ENCODE assay signal across 15 mouse cellular contexts in genomic region chr8:90813602-90814320, GRCm38 (mm10). TPM values are rescaled to one million over a fixed set of nuclear protein-coding genes. Genes with fewer than 3 reads are reported as not detected.
A peak's percentile ranks its signal among the peaks of the same experiment; 100 is the strongest.
DNase-seq lines count a peak whose midpoint lies in the region; TF ChIP-seq lines count a peak whose summit lies in the region.
"Had no signal": no experiment of that assay in that cellular context is flagged by ENCODE, and none has a peak within 500 bp of the region (broad histone marks: within the 10 kb centered on the region; RNA-seq: fewer than 3 reads in every experiment).

No protein-coding gene starts in this region.

- no peaks in the 10 kb centered on the region for H3K27me3 ChIP-seq in small intestine, adult 2 months (ENCODE audit: control insufficient read depth, insufficient read depth, low read length)
- H3K27me3 ChIP-seq: embryonic facial prominence, embryonic 13.5 days; limb, embryonic 15.5 days had no signal

- no peak overlapping the region for H3K27ac ChIP-seq in layer of hippocampus, adult 2 months
- H3K27ac ChIP-seq in small intestine, adult 2 months (ENCODE audit: insufficient read depth, low read depth, low read length): no peak overlapping the region
- H3K27ac ChIP-seq: embryonic facial prominence, embryonic 13.5 days; limb, embryonic 15.5 days had no signal

- DNase-seq in layer of hippocampus, adult 2 months (ENCODE audit: low spot score in 2 of 2): no peak
- DNase-seq in layer of hippocampus, postnatal 14 days (ENCODE audit: low spot score in 2 of 2): no peak
- peak; percentile 28 for DNase-seq in thymus, postnatal 25 days
- DNase-seq in thymus, postnatal 10 days (ENCODE audit: low spot score in 2 of 2): no peak
- peak; percentile 86 for DNase-seq in R1 (ENCODE audit: low read depth, low spot score)
- DNase-seq in B cell, adult 2 months: no peak
- no peak for DNase-seq in adrenal gland, adult 8-10 months
- DNase-seq: thymus, adult 2 months had no signal

- H3K36me3 ChIP-seq in small intestine, adult 2 months (ENCODE audit: control insufficient read depth, insufficient read depth, low read length): no peaks in the 10 kb centered on the region
- H3K36me3 ChIP-seq: embryonic facial prominence, embryonic 13.5 days; limb, embryonic 15.5 days had no signal

- no peak overlapping the region for H3K4me3 ChIP-seq in layer of hippocampus, adult 2 months
- no peak overlapping the region for H3K4me3 ChIP-seq in small intestine, adult 2 months (ENCODE audit: low read depth, low read length)
- H3K4me3 ChIP-seq: embryonic facial prominence, embryonic 13.5 days; limb, embryonic 15.5 days had no signal

- no peaks in the 10 kb centered on the region for H3K4me1 ChIP-seq in small intestine, adult 2 months (ENCODE audit: control insufficient read depth, insufficient read depth, insufficient read length, low read length)
- H3K4me1 ChIP-seq: limb, embryonic 15.5 days had no signal

- TF ChIP-seq POLR2A in small intestine, adult 2 months (IDR thresholded peaks at IDR 0.05; ENCODE audit: low read depth, low read length): no peak

- peak; percentile 61 for TF ChIP-seq CTCF in layer of hippocampus, adult 2 months (conservative IDR thresholded peaks at IDR 0.05)
- TF ChIP-seq CTCF in small intestine, adult 2 months (IDR thresholded peaks at IDR 0.05; ENCODE audit: extremely low read depth, insufficient read length, insufficient replicate concordance, low read depth, low read length): peak; percentile 14; the same call in 1 of the 2 replicates

- 91% methylated on average over 10 of the region's 10 CpGs for WGBS in small intestine, adult 2 months

RNA-seq across cellular contexts. Expression of gene Gm19935, which starts 3.4 kb away (rescaled TPM):
- total RNA-seq in layer of hippocampus, adult 2 months (2021): 1 to 10 TPM; 1.7 to 2.4 TPM
- total RNA-seq in layer of hippocampus, postnatal 14 days (2021): 1 to 10 TPM; 2.3 to 5.2 TPM
- not detected in 2 replicates for polyA plus RNA-seq in small intestine, adult 2 months (2012; rRNA removed)
- under 1 TPM in 1 of 4 experiments, not detected in 3; 0.30 TPM for total RNA-seq in adrenal gland, adult 8-10 months (2022)
- total RNA-seq: megakaryocyte-erythroid progenitor cell, adult 5-6 weeks had no signal
- polyA plus RNA-seq: activated CD4-positive, CD25-positive, alpha-beta regulatory T cell, adult 4 months; embryonic facial prominence, embryonic 13.5 days; heart, embryonic 14.5 days; inflammation-experienced regulatory T-cells, adult 6 months; limb, embryonic 15.5 days had no signal

RNA-seq across cellular contexts. Expression of gene Chd9, which starts 14.4 kb away (rescaled TPM):
- total RNA-seq in layer of hippocampus, adult 2 months (2021): 100 to 1,000 TPM; 254 to 256 TPM
- total RNA-seq in layer of hippocampus, postnatal 14 days (2021): 100 to 1,000 TPM; 233 to 237 TPM
- polyA plus RNA-seq in small intestine, adult 2 months (2012; rRNA removed): 200 and 339 TPM in 2 replicates
- 100 to 1,000 TPM in 2 of 4 experiments, 10 to 100 TPM in 2; 62.9 to 122 (median 86.9) TPM for total RNA-seq in adrenal gland, adult 8-10 months (2022)

Comparison
In these comparisons a context has a peak if more than half of its experiments do, and no peak if none do; other contexts are left out.
1. DNase-seq: peak in thymus, postnatal 25 days (single experiment) and R1 (single experiment); none in layer of hippocampus, adult 2 months (0 of 2), layer of hippocampus, postnatal 14 days (0 of 2), thymus, postnatal 10 days (0 of 2), B cell, adult 2 months (0 of 2) and adrenal gland, adult 8-10 months (single experiment).